Mouse (Mus musculus): ENCODE measurements around the gene Wfdc3.

DNA sequence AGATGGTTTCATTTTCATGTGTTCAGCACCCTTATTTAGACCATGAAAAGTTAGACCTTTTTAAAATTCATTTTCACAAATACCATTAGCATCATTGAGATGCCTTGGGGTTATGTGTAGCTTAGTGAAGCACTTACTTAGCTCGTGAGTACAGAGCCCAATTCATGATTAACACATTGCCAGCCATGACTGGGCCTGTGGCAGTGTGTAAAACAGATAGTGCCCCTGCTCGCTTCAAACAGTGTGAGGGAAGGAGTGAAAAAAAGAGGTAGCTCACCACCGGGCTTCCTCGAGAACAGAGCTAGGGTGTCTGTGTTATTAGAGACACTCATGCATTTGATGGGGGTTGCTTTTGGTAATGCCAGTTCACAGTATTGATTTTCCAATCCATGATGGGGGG, 2.5 kb upstream of the Wfdc3 start:
- TF ChIP-seq CTCF (IDR thresholded peaks at IDR 0.05; ENCODE audit: low read depth, low read length), result no peak
- no peak for TF ChIP-seq POLR2A (IDR thresholded peaks at IDR 0.05; ENCODE audit: insufficient read depth, low read length)
- TF ChIP-seq EP300 (IDR thresholded peaks at IDR 0.05; ENCODE audit: insufficient read depth, low read depth, low read length), result no peak

Measured in ES-Bruce4 (cell line).